Mouse (Mus musculus) olfactory bulb, adult 2 months (tissue): ENCODE measurements at regions not wholly inside any gene's neighbourhood (a gene's known extent, or its start where the extent isn't known, plus 50 kb on each side); places are given as distances from the start of the nearest gene placed in this dataset.

Experiments used
- H3K27ac ChIP-seq: fragments of 200-500 bp; 2 replicates; pipeline ENCODE4 v1.5.1; 2012; ENCODE audit warnings: low read depth, low read length; ENCODE audit not compliant: insufficient read depth
- H3K4me1 ChIP-seq: fragments of 200-500 bp; 2 replicates; pipeline ENCODE4 v1.6.1; 2012; ENCODE audit warnings: low read length; ENCODE audit not compliant: control insufficient read depth, insufficient read depth
- H3K4me3 ChIP-seq: fragments of 200-500 bp; 2 replicates; pipeline ENCODE4 v1.5.1; 2012; ENCODE audit warnings: mild to moderate bottlenecking, low read depth, low read length, moderate library complexity; ENCODE audit not compliant: insufficient read depth
- CTCF ChIP-seq: fragments of 200-500 bp; IDR thresholded peaks from 2 replicates; pipeline ENCODE4 v1.5.1; 2012; ENCODE audit warnings: low read depth, mild to moderate bottlenecking, low read length, moderate library complexity; ENCODE audit not compliant: insufficient read depth
- POLR2A ChIP-seq: fragments of 200-500 bp; IDR thresholded peaks from 2 replicates; pipeline ENCODE4 v1.6.1; 2012; ENCODE audit warnings: mild to moderate bottlenecking, low read depth, low read length, moderate library complexity; ENCODE audit not compliant: insufficient read depth
- WGBS: fragments of 180-500 bp; shearing (Covaris S2); methylation state at CpG from one replicate; pipeline ENCODE4 v1.1.7; 2018; 5-methylcytosine and 5-hydroxymethylcytosine counted together

DNA sequence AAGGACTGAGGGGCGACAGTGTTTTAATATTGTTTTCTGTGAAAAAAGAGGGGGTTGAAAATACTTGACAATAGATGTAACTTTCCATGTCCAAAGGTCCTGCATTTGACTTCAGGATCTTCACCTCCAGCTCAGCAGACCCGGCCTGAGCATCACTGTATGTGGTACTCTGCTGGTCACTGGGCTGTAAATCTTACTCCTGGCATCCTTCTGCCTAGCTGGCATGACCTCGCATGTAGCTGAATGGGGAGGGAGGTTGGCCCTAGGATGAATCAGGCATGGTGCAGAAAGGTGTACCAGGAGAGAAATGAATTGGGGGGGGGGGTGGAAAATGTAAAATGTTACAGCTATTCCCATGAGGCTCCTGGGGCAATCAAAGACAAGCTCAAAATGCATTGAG lies 156.0 kb downstream of the Cdc5l start:
- 88% methylated on average over 3 of the region's 3 CpGs for WGBS
- Histone ChIP-seq H3K27ac (no peak overlapping the region), H3K4me3 (no peak overlapping the region), H3K4me1 (0 out of 2 replicates have a peak, but pooled peaks cover 8% of the 10 kb centered on the region)
- TF ChIP-seq CTCF (no peak), POLR2A (no peak)

DNA sequence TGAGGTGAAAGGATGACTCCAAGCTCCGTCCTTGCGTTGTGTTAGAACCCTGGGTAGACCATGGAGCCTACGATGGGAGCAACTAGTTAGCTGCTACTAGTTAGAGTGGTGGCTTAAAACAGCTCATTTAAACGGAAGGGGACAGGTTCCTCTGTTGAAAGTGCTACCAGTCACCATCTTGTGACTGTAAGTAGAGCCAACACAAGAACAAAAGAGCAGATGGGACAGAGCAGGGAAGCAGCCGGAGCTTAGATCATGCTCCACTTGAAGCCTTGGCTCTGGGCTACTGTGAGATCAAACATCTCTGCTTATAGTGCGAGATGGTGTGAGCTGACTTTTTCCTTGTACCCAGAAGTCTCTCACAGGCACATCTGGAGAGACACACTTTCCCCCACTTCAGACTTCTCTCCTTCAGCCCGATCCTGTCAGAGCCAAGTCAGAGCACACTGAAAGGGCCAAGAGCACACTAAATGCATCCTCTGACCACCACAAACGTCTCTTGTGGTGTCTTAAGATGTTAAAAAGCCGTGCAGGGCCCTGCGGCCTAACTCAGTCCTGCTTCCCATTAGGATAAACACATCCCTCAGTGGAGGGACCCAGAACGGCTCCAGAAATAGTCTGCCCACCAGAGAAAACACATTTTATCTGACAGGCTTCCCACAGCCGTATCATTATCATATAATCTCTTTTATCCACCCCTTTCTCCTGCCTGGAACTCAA lies 156.7 kb downstream of the Cdc5l start:
- H3K4me3 ChIP-seq = no peak overlapping the region
- H3K27ac ChIP-seq = no peak overlapping the region
- no peak for TF ChIP-seq POLR2A
- TF ChIP-seq CTCF = no peak
- WGBS = 76% methylated on average over 12 of the region's 12 CpGs
- 0 out of 2 replicates have a peak, but pooled peaks cover 8% of the 10 kb centered on the region for H3K4me1 ChIP-seq

DNA sequence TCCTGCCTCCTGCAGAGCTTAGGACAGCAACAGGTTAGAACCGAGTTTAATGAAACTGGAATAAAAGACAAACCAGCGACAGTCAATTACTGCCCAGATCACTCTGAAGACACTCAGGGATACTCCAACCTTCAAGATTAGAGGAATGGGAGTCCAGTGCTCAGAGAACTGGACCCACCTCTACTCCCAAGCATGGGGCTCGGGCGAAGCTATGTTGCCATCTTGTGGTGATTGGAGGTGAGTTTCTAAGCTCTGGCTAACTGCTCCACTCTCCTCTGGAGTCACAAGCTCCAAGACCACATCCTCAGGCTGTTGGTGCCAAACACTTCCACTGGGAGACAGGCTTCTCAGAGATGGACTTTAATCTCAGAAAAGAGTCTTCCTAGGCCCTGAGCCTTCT lies 158.6 kb downstream of the Cdc5l start:
- 84% methylated on average over 4 of the region's 4 CpGs for WGBS
- no peak for TF ChIP-seq POLR2A
- TF ChIP-seq CTCF = no peak
- Histone ChIP-seq H3K4me1 (0 out of 2 replicates have a peak, but pooled peaks cover 5% of the 10 kb centered on the region), H3K27ac (no peak overlapping the region), H3K4me3 (no peak overlapping the region)

DNA sequence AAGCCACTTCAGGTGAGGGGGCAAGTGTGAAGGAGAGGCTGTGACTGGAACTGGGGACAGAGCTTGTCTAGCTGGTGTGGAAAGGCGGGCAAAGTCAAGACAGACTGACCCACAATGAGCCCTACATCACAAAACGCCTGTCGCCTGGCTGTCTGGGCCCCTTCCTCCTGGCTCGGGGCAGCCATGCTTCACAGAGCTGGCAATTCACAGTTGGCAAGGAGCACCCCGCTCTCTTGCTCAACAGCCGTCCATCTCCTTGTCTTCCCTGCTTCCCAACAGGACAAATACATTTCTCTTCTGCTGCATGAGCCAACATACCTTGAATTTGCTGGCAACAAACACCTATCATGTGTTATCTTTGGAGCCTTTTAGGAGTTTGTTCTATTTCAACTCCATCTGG lies 166.8 kb downstream of the Cdc5l start:
- 84% methylated on average over 6 of the region's 6 CpGs for WGBS

DNA sequence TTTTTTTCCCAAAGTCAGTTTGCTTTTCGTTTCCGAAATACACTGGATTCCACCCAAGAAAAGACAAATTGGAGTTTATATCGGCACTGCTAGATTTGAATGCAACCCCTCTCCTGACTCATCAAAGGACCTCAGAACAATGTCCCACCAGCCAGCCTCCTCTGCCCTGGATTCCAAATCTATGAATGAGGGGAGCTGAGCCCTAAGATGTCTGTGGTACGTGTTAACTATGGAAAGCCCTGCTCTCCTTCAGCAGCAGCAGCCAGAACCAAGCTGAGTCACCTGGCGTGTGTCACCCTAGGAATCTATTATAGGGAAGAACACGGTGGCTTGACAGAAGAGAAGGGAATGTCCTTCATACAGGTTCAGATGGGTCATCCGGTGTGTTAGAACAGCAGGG lies 167.9 kb downstream of the Cdc5l start:
- WGBS = 49% methylated on average over 7 of the region's 7 CpGs
- Histone ChIP-seq H3K27ac (no peak overlapping the region), H3K4me3 (no peak overlapping the region), H3K4me1 (no peaks in the 10 kb centered on the region)
- TF ChIP-seq POLR2A (no peak), CTCF (no peak)

More for the DNA sequence above, 166.8 kb downstream of the Cdc5l start:
- Histone ChIP-seq H3K4me1 (no peaks in the 10 kb centered on the region), H3K27ac (no peak overlapping the region), H3K4me3 (no peak overlapping the region)
- TF ChIP-seq CTCF (no peak), POLR2A (no peak)

DNA sequence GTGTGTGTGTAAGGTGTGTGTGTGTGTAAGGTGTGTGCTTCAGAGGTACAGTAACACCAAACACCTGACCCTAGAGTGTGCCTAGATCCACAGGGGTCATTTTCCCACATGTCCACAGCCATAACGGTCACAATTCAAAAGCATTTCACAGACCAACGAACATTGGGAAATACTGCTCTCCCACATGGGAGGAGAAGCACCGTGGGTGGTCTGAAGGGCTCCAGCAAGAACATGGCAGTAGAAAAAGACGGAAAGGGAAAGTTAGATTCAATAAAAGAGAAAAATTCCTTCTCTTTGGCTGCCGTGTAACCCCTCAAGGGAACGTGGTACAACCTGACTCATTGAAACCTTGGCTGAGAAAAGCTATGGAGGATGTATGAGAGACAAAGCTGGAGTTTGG lies 169.1 kb downstream of the Cdc5l start:
- H3K4me1 ChIP-seq = no peaks in the 10 kb centered on the region
- H3K27ac ChIP-seq = no peak overlapping the region
- 36% methylated on average over 6 of the region's 6 CpGs for WGBS
- no peak for TF ChIP-seq CTCF
- no peak for TF ChIP-seq POLR2A
- no peak overlapping the region for H3K4me3 ChIP-seq

DNA sequence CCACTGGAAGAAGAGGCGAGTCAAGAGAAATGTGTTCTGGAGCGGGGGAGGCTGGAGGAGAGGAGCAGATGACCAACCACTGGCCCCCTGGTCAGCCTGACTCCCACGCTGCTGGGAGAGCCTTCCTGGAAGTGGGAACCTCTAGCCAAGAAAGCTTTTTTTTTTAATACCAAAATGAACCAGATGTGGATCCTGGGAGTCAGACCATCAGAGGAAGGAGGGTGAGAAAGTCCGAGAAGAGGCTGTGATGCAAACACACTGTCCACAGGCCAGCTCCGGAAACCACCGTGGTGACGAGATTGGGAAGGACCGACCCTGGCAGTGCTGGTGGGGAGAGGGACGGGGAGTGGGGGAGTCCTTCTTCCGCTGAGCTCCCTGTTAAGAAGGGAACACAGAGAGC lies 173.1 kb downstream of the Cdc5l start:
- Histone ChIP-seq H3K27ac (no peak overlapping the region), H3K4me3 (no peak overlapping the region), H3K4me1 (no peaks in the 10 kb centered on the region)
- TF ChIP-seq POLR2A (no peak), CTCF (no peak)
- WGBS = 89% methylated on average over 10 of the region's 10 CpGs

DNA sequence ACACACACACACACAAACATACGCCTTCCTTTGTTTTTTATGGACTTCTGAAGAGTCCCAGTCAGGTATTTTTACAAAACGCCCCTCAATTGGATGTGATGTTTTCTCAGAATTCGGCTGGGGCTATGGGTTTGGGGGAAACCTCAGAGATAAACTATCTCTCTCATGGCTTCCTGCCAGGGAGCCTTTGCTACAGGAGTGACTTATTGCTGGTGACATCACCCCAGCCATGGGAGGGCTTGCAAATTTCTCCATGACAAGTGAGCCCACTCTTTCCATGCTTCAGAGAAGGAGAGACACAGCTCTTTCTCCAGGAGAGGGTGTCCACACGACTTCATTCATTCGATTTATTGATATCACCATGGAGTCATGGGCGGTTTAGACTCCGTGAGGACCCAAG lies 175.5 kb downstream of the Cdc5l start:
- H3K4me1 ChIP-seq = no peaks in the 10 kb centered on the region
- no peak overlapping the region for H3K27ac ChIP-seq
- H3K4me3 ChIP-seq = no peak overlapping the region
- 91% methylated on average over 7 of the region's 7 CpGs for WGBS
- TF ChIP-seq POLR2A (no peak), CTCF (no peak)

DNA sequence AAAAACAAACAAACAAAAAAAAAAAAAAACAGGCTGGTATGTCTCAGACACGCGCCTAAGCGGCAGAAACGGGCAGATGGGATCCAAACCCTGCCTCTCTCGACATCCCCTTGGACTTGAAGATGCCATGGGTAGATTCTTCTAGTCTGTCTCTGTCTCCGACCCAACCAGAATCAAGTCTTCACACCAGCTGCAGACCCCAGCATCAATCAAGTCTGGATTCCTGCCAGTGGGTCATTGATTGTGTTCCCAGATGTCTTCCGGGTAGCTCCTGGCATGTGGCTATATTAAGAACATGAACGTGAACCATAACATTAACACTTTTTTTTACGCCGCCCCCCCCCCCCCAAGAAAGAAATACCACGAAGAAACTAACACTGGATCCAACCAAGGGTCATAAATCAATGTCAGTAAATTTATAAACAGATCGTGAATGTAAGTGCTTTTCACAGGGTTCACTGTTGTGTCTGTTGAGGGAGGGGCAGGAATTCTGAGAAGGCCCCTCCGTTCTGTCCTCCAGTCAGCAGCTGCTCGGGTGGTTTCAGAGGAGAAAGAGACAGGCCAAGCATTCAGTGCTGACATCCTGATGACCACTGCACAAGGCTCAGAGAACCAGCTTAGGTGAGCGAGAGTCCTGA lies 180.8 kb downstream of the Cdc5l start:
- WGBS = 57% methylated on average over 15 of the region's 15 CpGs
- TF ChIP-seq CTCF = no peak
- no peak for TF ChIP-seq POLR2A
- no peak overlapping the region for H3K27ac ChIP-seq
- H3K4me1 ChIP-seq = peaks cover 4% of the 10 kb centered on the region
- H3K4me3 ChIP-seq = no peak overlapping the region
